ENCODE assay signal across 8 mouse cellular contexts in the genomic region with DNA sequence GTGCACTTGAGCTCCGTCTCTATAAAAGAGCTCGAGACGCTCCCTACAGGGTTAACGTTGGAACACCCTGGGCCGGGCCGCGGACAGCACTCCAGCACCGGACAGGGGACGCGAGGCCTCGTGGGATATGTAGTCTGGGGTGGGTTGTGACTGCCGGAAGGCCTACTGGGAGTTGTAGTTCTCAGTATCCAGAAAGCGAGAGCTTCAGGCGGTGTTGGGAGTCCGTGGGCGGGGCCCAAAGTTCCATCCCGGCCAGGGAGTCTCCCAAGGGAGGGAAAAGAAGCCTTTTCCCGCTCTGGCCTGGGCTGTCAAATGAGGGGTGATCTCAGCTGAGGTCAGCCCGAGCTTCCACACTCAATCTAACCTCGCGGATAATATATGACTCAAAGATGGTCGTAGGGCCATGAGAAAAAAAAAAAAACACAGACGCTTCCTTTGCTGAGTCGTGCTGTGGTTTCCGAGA. TPM values are rescaled to one million over a fixed set of nuclear protein-coding genes. Genes with fewer than 3 reads are reported as not detected.
DNase-seq lines count a peak whose midpoint lies in the region; ATAC-seq and TF ChIP-seq lines count a peak whose summit lies in the region.

No protein-coding gene starts in this region.

- peaks cover 10% of the 10 kb centered on the region for H3K27me3 ChIP-seq in embryonic facial prominence, embryonic 14.5 days (replicated peaks; ENCODE audit: control insufficient read depth, insufficient read depth, low read length)
- peaks cover 8% of the 10 kb centered on the region; the same call in 1 of the 2 replicates for H3K27me3 ChIP-seq in limb, embryonic 14.5 days (ENCODE audit: control insufficient read depth, insufficient read depth, low read length)
- no peaks in the 10 kb centered on the region for H3K27me3 ChIP-seq in midbrain, postnatal 0 days (ENCODE audit: insufficient read depth, low read length)

- H3K27ac ChIP-seq in embryonic facial prominence, embryonic 14.5 days (replicated peaks; ENCODE audit: low read depth, low read length), result peak overlapping the region; percentile 93
- H3K27ac ChIP-seq in limb, embryonic 14.5 days (replicated peaks; ENCODE audit: low read depth, low read length), result peak overlapping the region; percentile 85
- H3K27ac ChIP-seq in midbrain, postnatal 0 days (ENCODE audit: low read depth, low read length), result peak overlapping the region; percentile 93

- peaks cover 35% of the 10 kb centered on the region for H3K36me3 ChIP-seq in embryonic facial prominence, embryonic 14.5 days (ENCODE audit: control insufficient read depth, insufficient read depth, low read length)
- peaks cover 34% of the 10 kb centered on the region for H3K36me3 ChIP-seq in limb, embryonic 14.5 days (ENCODE audit: control insufficient read depth, insufficient read depth, low read length)
- peaks cover 11% of the 10 kb centered on the region; the same call in 1 of the 2 replicates for H3K36me3 ChIP-seq in midbrain, postnatal 0 days (ENCODE audit: insufficient read depth, low read length)

- peak; percentile 95 for ATAC-seq in embryonic facial prominence, embryonic 14.5 days (ENCODE audit: low read depth)
- peak; percentile 89 for ATAC-seq in limb, embryonic 14.5 days (ENCODE audit: low FRiP score, low read depth)
- peak; percentile 91 for ATAC-seq in midbrain, postnatal 0 days (ENCODE audit: low FRiP score)

- no peaks in the 10 kb centered on the region; the same call in 1 of the 2 replicates for H3K9me3 ChIP-seq in embryonic facial prominence, embryonic 14.5 days (ENCODE audit: control insufficient read depth, low read length)
- H3K9me3 ChIP-seq in limb, embryonic 14.5 days (ENCODE audit: control insufficient read depth, low read length), result 0 out of 2 replicates have a peak, but pooled peaks cover 4% of the 10 kb centered on the region
- no peaks in the 10 kb centered on the region for H3K9me3 ChIP-seq in midbrain, postnatal 0 days (ENCODE audit: low read length)

- H3K9ac ChIP-seq in embryonic facial prominence, embryonic 14.5 days (ENCODE audit: low read depth, low read length), result peak overlapping the region; percentile 70
- peak overlapping the region; percentile 71 for H3K9ac ChIP-seq in limb, embryonic 14.5 days (ENCODE audit: low read depth, low read length, severe bottlenecking)
- H3K9ac ChIP-seq in midbrain, postnatal 0 days (replicated peaks; ENCODE audit: low read length, poor library complexity, severe bottlenecking), result peak overlapping the region; percentile 54

- 0 out of 2 replicates have a peak, but pooled peaks have one; percentile 19 for TF ChIP-seq POLR2A in limb, embryonic 14.5 days (IDR thresholded peaks at IDR 0.05; ENCODE audit: borderline replicate concordance, extremely low read depth, insufficient read depth, insufficient read length)

- WGBS in embryonic facial prominence, embryonic 14.5 days, result under 1% methylated on average over 25 of the region's 25 CpGs
- WGBS in limb, embryonic 14.5 days, result under 1% methylated on average over 23 of the region's 25 CpGs
- WGBS in midbrain, postnatal 0 days, result under 1% methylated on average over 25 of the region's 25 CpGs

- peak overlapping the region; percentile 61 for H3K4me3 ChIP-seq in embryonic facial prominence, embryonic 14.5 days (ENCODE audit: low read depth, low read length)
- H3K4me3 ChIP-seq in limb, embryonic 14.5 days (replicated peaks; ENCODE audit: low read length), result peak overlapping the region; percentile 75
- H3K4me3 ChIP-seq in midbrain, postnatal 0 days (ENCODE audit: low read depth, low read length), result peak overlapping the region; percentile 72

- peak overlapping the region; percentile 90 for H3K4me2 ChIP-seq in embryonic facial prominence, embryonic 14.5 days (ENCODE audit: low read depth, low read length)
- H3K4me2 ChIP-seq in limb, embryonic 14.5 days (replicated peaks; ENCODE audit: low read depth, low read length, severe bottlenecking), result peak overlapping the region; percentile 52
- peak overlapping the region; percentile 61 for H3K4me2 ChIP-seq in midbrain, postnatal 0 days (ENCODE audit: low read depth, low read length, poor library complexity, severe bottlenecking)

- peaks cover 36% of the 10 kb centered on the region for H3K4me1 ChIP-seq in embryonic facial prominence, embryonic 14.5 days (ENCODE audit: control insufficient read depth, insufficient read depth, low read length)
- H3K4me1 ChIP-seq in limb, embryonic 14.5 days (ENCODE audit: control insufficient read depth, insufficient read depth, low read length), result peaks cover 26% of the 10 kb centered on the region
- peaks cover 10% of the 10 kb centered on the region; the same call in 1 of the 2 replicates for H3K4me1 ChIP-seq in midbrain, postnatal 0 days (ENCODE audit: insufficient read depth, low read length)

- TF ChIP-seq CTCF in midbrain, postnatal 0 days (IDR thresholded peaks at IDR 0.05), result peak; percentile 15; the same call in 1 of the 2 replicates

- peak; percentile 98 for DNase-seq in 3T3-L1 (ENCODE audit: low read depth, low spot score)
- DNase-seq in adrenal gland, postnatal 4 days (ENCODE audit: low spot score in 2 of 2), result peak; percentile 70 to 86
- peak; percentile 99 for DNase-seq in embryonic facial prominence, embryonic 14.5 days (ENCODE audit: low spot score)
- peak; percentile 97 for DNase-seq in heart, adult 8-10 months (ENCODE audit: low spot score)
- peak; percentile 98 for DNase-seq in kidney, adult 9 months
- DNase-seq in limb, embryonic 14.5 days (ENCODE audit: low spot score), result peak; percentile 98
- peak; percentile 98 for DNase-seq in midbrain, postnatal 0 days (ENCODE audit: low spot score)
- peak; percentile 76 to 82 for DNase-seq in spleen, postnatal 14 days (ENCODE audit: low spot score in 2 of 2)

RNA-seq across cellular contexts. Expression of gene Zfp46, which starts 0.9 kb away (rescaled TPM):
- total RNA-seq in adrenal gland, postnatal 4 days (2021), result 10 to 100 TPM; 39.2 to 41.8 TPM
- 24.2 and 27.3 TPM in 2 replicates for polyA plus RNA-seq in embryonic facial prominence, embryonic 14.5 days (2014; fragmentation: Nextera tagmentation; extraction: Ambion mirVana)
- 10 to 100 TPM; 31.3 to 46.4 (median 39.0) TPM for total RNA-seq in heart, adult 8-10 months (2022)
- 39.6 and 47.0 TPM in 2 replicates for polyA plus RNA-seq in limb, embryonic 14.5 days (2012; rRNA removed)
- 28.2 and 30.2 TPM in 2 replicates for polyA plus RNA-seq in limb, embryonic 14.5 days (2014; fragmentation: Nextera tagmentation; extraction: Ambion mirVana)
- 53.8 and 66.9 TPM in 2 replicates for total RNA-seq in midbrain, postnatal 0 days (2014; rRNA removed)
- polyA plus RNA-seq in midbrain, postnatal 0 days (2015; fragmentation: Nextera tagmentation; extraction: Ambion mirVana), result 27.2 and 27.7 TPM in 2 replicates

RNA-seq across cellular contexts. Expression of gene Hnrnpr, which starts 25.4 kb away (rescaled TPM):
- total RNA-seq in adrenal gland, postnatal 4 days (2021), result 100 to 1,000 TPM; 132 to 134 TPM
- polyA plus RNA-seq in embryonic facial prominence, embryonic 14.5 days (2014; fragmentation: Nextera tagmentation; extraction: Ambion mirVana), result 126 and 157 TPM in 2 replicates
- 10 to 100 TPM; 34.6 to 47.6 (median 41.4) TPM for total RNA-seq in heart, adult 8-10 months (2022)
- 96.8 and 135 TPM in 2 replicates for polyA plus RNA-seq in limb, embryonic 14.5 days (2012; rRNA removed)
- 163 and 179 TPM in 2 replicates for polyA plus RNA-seq in limb, embryonic 14.5 days (2014; fragmentation: Nextera tagmentation; extraction: Ambion mirVana)
- 98.0 and 113 TPM in 2 replicates for total RNA-seq in midbrain, postnatal 0 days (2014; rRNA removed)
- polyA plus RNA-seq in midbrain, postnatal 0 days (2015; fragmentation: Nextera tagmentation; extraction: Ambion mirVana), result 157 and 162 TPM in 2 replicates

RNA-seq across cellular contexts. Expression of gene Tcea3, which starts 37.9 kb away (rescaled TPM):
- total RNA-seq in adrenal gland, postnatal 4 days (2021), result 10 to 100 TPM; 10.6 to 13.1 TPM
- 25.4 and 27.2 TPM in 2 replicates for polyA plus RNA-seq in embryonic facial prominence, embryonic 14.5 days (2014; fragmentation: Nextera tagmentation; extraction: Ambion mirVana)
- 100 to 1,000 TPM; 142 to 162 (median 148) TPM for total RNA-seq in heart, adult 8-10 months (2022)
- polyA plus RNA-seq in limb, embryonic 14.5 days (2012; rRNA removed), result 4.7 and 8.0 TPM in 2 replicates
- 17.4 and 20.6 TPM in 2 replicates for polyA plus RNA-seq in limb, embryonic 14.5 days (2014; fragmentation: Nextera tagmentation; extraction: Ambion mirVana)
- 0.66 and 1.1 TPM in 2 replicates for total RNA-seq in midbrain, postnatal 0 days (2014; rRNA removed)
- 2.7 and 3.1 TPM in 2 replicates for polyA plus RNA-seq in midbrain, postnatal 0 days (2015; fragmentation: Nextera tagmentation; extraction: Ambion mirVana)

Comparison
In these comparisons a context has a peak if more than half of its experiments do, and no peak if none do; other contexts are left out.
1. Peak in every context shown above with its lines: DNase-seq, ATAC-seq, H3K4me3 ChIP-seq and H3K27ac ChIP-seq.
2. RNA of gene Tcea3, which starts 37.9 kb away (total RNA-seq): 142 to 162 TPM in heart, adult 8-10 months; 10.6 to 13.1 TPM in adrenal gland, postnatal 4 days and 0.66 to 1.1 TPM in midbrain, postnatal 0 days; every median in the first group is over 10 times any median in the second.